Mouse (Mus musculus) kidney, adult 2 months (tissue): ENCODE measurements around the gene Ssbp3.

Experiments used
- CTCF ChIP-seq: fragments of 200-500 bp; conservative IDR thresholded peaks from 2 replicates; pipeline ENCODE4 v1.5.1; 2011; ENCODE audit warnings: low read depth, mild to moderate bottlenecking, control low read depth, low read length, moderate library complexity, mixed read lengths; ENCODE audit not compliant: insufficient read depth, insufficient read length
- POLR2A ChIP-seq: fragments of 200-500 bp; IDR thresholded peaks from one replicate; pipeline ENCODE4 v1.6.1; 2011; ENCODE audit warnings: low read depth, low read length, control low read depth

DNA sequence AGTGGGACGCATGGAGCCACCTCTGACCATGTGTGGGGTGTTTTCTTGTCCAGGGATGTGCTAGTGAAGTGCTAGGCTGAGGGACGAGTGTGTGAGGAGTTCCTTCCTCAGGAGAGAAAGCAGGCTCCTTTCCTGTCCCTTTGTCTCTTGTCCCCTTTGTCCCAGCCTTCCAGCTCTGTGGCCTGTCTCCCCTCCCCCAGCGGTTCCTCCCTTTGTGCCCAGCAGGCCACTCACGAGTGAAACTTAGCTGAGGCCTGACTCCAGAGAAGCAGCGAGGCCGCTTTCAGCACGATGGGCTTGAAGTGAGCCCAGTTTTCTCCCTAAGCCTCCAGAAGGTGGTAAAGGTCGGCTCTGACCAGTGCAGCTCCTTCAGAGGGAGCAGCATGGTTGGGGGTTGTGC, 26.2 kb downstream of the Ssbp3 start:
- TF ChIP-seq CTCF (no peak), POLR2A (no peak)
